Mouse (Mus musculus) brain, embryonic 14.5 days (tissue): ENCODE measurements around the gene Lipe.

Source experiments
- CTCF ChIP-seq: fragments of 200-500 bp; IDR thresholded peaks from 2 replicates; pipeline ENCODE4 v1.5.1; 2012; ENCODE audit warnings: inconsistent platforms, mild to moderate bottlenecking, moderate library complexity, borderline replicate concordance; ENCODE audit not compliant: insufficient read depth, insufficient read length; ENCODE audit errors: extremely low read depth
- POLR2A ChIP-seq: fragments of 200-500 bp; IDR thresholded peaks from 2 replicates; pipeline ENCODE4 v1.6.1; 2012; ENCODE audit warnings: mild to moderate bottlenecking, inconsistent platforms, borderline replicate concordance; ENCODE audit not compliant: poor library complexity, insufficient read depth, insufficient read length, severe bottlenecking; ENCODE audit errors: extremely low read depth

DNA sequence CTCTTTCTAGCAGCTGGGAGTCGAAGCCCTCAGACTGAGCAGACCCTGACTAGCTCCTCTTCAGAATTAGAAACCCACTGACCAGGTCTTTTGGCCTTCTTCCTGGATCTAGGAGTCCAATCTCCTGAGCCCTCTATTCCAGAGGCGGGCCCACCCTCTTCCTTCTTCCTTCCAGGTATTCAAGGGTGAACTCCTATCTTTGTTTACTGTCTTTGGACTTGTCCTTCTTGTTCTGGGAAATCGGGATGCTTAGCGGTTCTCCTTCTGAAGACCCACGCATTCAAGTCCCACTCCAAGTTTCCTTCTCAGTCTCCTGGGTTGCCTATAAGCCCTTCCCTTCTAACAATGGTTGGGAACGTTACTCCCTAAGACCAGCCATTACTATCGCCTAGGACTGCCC lies 9.6 kb downstream of the Lipe start:
- TF ChIP-seq CTCF (no peak), POLR2A (no peak)
